Mouse (Mus musculus): ENCODE measurements around the gene Ube3c. TPM values are rescaled to one million over a fixed set of nuclear protein-coding genes. Genes with fewer than 3 reads are reported as not detected.
A peak's percentile ranks its signal among the peaks of the same experiment; 100 is the strongest.
"Not testable (repeated sequence)": the region's sequence is repeated elsewhere in the genome, so short reads cannot be mapped to it uniquely, and the experiment has no call there.

Gene Ube3c
- 15.0 and 16.7 TPM in 2 replicates for polyA plus RNA-seq (2012; rRNA removed)

GRCm38 (mm10) chr5:29568848-29569377, at the start of gene Ube3c:
Gene Ube3c, plus strand, starts transcription at chr5:29569242.
- Histone ChIP-seq H3K36me3 (ENCODE audit: control insufficient read depth, insufficient read depth, low read length) (no peaks in the 10 kb centered on the region), H3K4me1 (ENCODE audit: control insufficient read depth, insufficient read depth, low read length) (peaks cover 7% of the 10 kb centered on the region), H3K4me3 (ENCODE audit: insufficient read depth, low read depth, low read length) (peak within 1 kb of the TSS; percentile 85), H3K27ac (ENCODE audit: insufficient read depth, low read depth, low read length) (peak within 1 kb of the TSS; percentile 52), H3K27me3 (replicated peaks; ENCODE audit: control insufficient read depth, insufficient read depth, low read length) (no peaks in the 10 kb centered on the region)
- whole genome bisulfite sequencing: 2% methylated on average over 72 of the region's 72 CpGs
- TF ChIP-seq CTCF (conservative IDR thresholded peaks at IDR 0.05; ENCODE audit: insufficient read depth, insufficient read length, low read depth, low read length): no peak
- no peak for TF ChIP-seq POLR2A (IDR thresholded peaks at IDR 0.05; ENCODE audit: low read depth, low read length)
- peak; percentile 99 for DNase-seq

GRCm38 (mm10) chr5:29560111-29560510, 8.9 kb upstream of the Ube3c start:
- H3K27me3 ChIP-seq (replicated peaks; ENCODE audit: control insufficient read depth, insufficient read depth, low read length): no peaks in the 10 kb centered on the region
- no peak for DNase-seq
- WGBS: 70% methylated on average over 5 of the region's 5 CpGs
- H3K27ac ChIP-seq (ENCODE audit: insufficient read depth, low read depth, low read length): no peak overlapping the region
- H3K4me1 ChIP-seq (ENCODE audit: control insufficient read depth, insufficient read depth, low read length): no peaks in the 10 kb centered on the region
- no peak overlapping the region for H3K4me3 ChIP-seq (ENCODE audit: insufficient read depth, low read depth, low read length)
- H3K36me3 ChIP-seq (ENCODE audit: control insufficient read depth, insufficient read depth, low read length): no peaks in the 10 kb centered on the region
- TF ChIP-seq POLR2A (IDR thresholded peaks at IDR 0.05; ENCODE audit: low read depth, low read length): no peak
- TF ChIP-seq CTCF (conservative IDR thresholded peaks at IDR 0.05; ENCODE audit: insufficient read depth, insufficient read length, low read depth, low read length): no peak

- Histone ChIP-seq H3K27me3 (replicated peaks; ENCODE audit: control insufficient read depth, insufficient read depth, low read length) (no peaks in the 10 kb centered on the region), H3K36me3 (ENCODE audit: control insufficient read depth, insufficient read depth, low read length) (no peaks in the 10 kb centered on the region), H3K4me1 (ENCODE audit: control insufficient read depth, insufficient read depth, low read length) (no peaks in the 10 kb centered on the region), H3K27ac (ENCODE audit: insufficient read depth, low read depth, low read length) (no peak overlapping the region), H3K4me3 (ENCODE audit: insufficient read depth, low read depth, low read length) (no peak overlapping the region)
- no peak for DNase-seq
- no peak for TF ChIP-seq POLR2A (IDR thresholded peaks at IDR 0.05; ENCODE audit: low read depth, low read length)
- TF ChIP-seq CTCF (conservative IDR thresholded peaks at IDR 0.05; ENCODE audit: insufficient read depth, insufficient read length, low read depth, low read length): peak; percentile 39
- 86% methylated on average over 2 of the region's 2 CpGs for WGBS
These were observed 8.4 kb upstream of the Ube3c start for GRCm38 (mm10) chr5:29560667-29561066.

GRCm38 (mm10) chr5:29569378-29570280, 587 bp downstream of the Ube3c start:
- DNase-seq: peak; percentile 75
- Histone ChIP-seq H3K4me3 (ENCODE audit: insufficient read depth, low read depth, low read length) (peak overlapping the region; percentile 85), H3K36me3 (ENCODE audit: control insufficient read depth, insufficient read depth, low read length) (no peaks in the 10 kb centered on the region), H3K4me1 (ENCODE audit: control insufficient read depth, insufficient read depth, low read length) (peaks cover 7% of the 10 kb centered on the region), H3K27me3 (replicated peaks; ENCODE audit: control insufficient read depth, insufficient read depth, low read length) (no peaks in the 10 kb centered on the region), H3K27ac (ENCODE audit: insufficient read depth, low read depth, low read length) (peak overlapping the region; percentile 52)
- TF ChIP-seq CTCF (conservative IDR thresholded peaks at IDR 0.05; ENCODE audit: insufficient read depth, insufficient read length, low read depth, low read length) (peak; percentile 28; the same call in 1 of the 2 replicates), POLR2A (IDR thresholded peaks at IDR 0.05; ENCODE audit: low read depth, low read length) (no peak)
- WGBS: 1% methylated on average over 67 of the region's 67 CpGs

- H3K36me3 ChIP-seq (ENCODE audit: control insufficient read depth, insufficient read depth, low read length); H3K4me1 ChIP-seq (ENCODE audit: control insufficient read depth, insufficient read depth, low read length); H3K27me3 ChIP-seq (replicated peaks; ENCODE audit: control insufficient read depth, insufficient read depth, low read length); H3K4me3 ChIP-seq (ENCODE audit: insufficient read depth, low read depth, low read length); DNase-seq; H3K27ac ChIP-seq (ENCODE audit: insufficient read depth, low read depth, low read length): not testable (repeated sequence)
- WGBS: 78% methylated on average over 11 of the region's 11 CpGs
These were observed 5.2 kb downstream of the Ube3c start for GRCm38 (mm10) chr5:29574286-29574685.

GRCm38 (mm10) chr5:29575085-29575484, 6.0 kb downstream of the Ube3c start:
- WGBS: 37% methylated on average over 2 of the region's 2 CpGs
- TF ChIP-seq CTCF (conservative IDR thresholded peaks at IDR 0.05; ENCODE audit: insufficient read depth, insufficient read length, low read depth, low read length) (no peak), POLR2A (IDR thresholded peaks at IDR 0.05; ENCODE audit: low read depth, low read length) (no peak)

More at GRCm38 (mm10) chr5:29575085-29575484, 6.0 kb downstream of the Ube3c start:
- DNase-seq: no peak
- Histone ChIP-seq H3K4me3 (ENCODE audit: insufficient read depth, low read depth, low read length) (no peak overlapping the region), H3K27me3 (replicated peaks; ENCODE audit: control insufficient read depth, insufficient read depth, low read length) (no peaks in the 10 kb centered on the region), H3K4me1 (ENCODE audit: control insufficient read depth, insufficient read depth, low read length) (peaks cover 7% of the 10 kb centered on the region), H3K27ac (ENCODE audit: insufficient read depth, low read depth, low read length) (no peak overlapping the region), H3K36me3 (ENCODE audit: control insufficient read depth, insufficient read depth, low read length) (no peaks in the 10 kb centered on the region)
